Mouse (Mus musculus) heart, postnatal 4 days (tissue): Measurements from ENCODE around the gene Ccdc92b. TPM values are rescaled to one million over a fixed set of nuclear protein-coding genes. Genes with fewer than 3 reads are reported as not detected.
"Not testable (repeated sequence)": the region's sequence is repeated elsewhere in the genome, so short reads cannot be mapped to it uniquely, and the experiment has no call there.

Source experiments
- DNase-seq: peaks from one replicate; pipeline ENCODE4 v3.0.0; 2021
- total RNA-seq, 2 experiments: library from RNA; stranded (reverse); gene quantifications; 2 replicates each; pipeline ENCODE4 v1.2.3; 2021

Ccdc92b gene
- under 1 TPM; 0.60 to 0.72 TPM for total RNA-seq

- peak; percentile 91 for DNase-seq
Observed at GRCm38 (mm10) chr11:74619201-74619955, at the start of gene Ccdc92b. Ccdc92b (plus strand) TSS chr11:74619605.

GRCm38 (mm10) chr11:74569735-74570134 is 49.7 kb upstream of the Ccdc92b start:
- no peak for DNase-seq

GRCm38 (mm10) chr11:74572459-74573061 is 46.8 kb upstream of the Ccdc92b start:
- DNase-seq, result peak; percentile 18

- DNase-seq, result no peak
Observed at GRCm38 (mm10) chr11:74574768-74575434, 44.5 kb upstream of the Ccdc92b start.

GRCm38 (mm10) chr11:74575940-74576339 is 43.5 kb upstream of the Ccdc92b start:
- DNase-seq, result no peak

GRCm38 (mm10) chr11:74577068-74577467 is 42.3 kb upstream of the Ccdc92b start:
- no peak for DNase-seq

GRCm38 (mm10) chr11:74581333-74581732 is 38.1 kb upstream of the Ccdc92b start:
- not testable (repeated sequence) for DNase-seq

GRCm38 (mm10) chr11:74582464-74582863 is 36.9 kb upstream of the Ccdc92b start:
- DNase-seq, result no peak

GRCm38 (mm10) chr11:74583824-74584349 is 35.5 kb upstream of the Ccdc92b start:
- DNase-seq, result no peak

GRCm38 (mm10) chr11:74584946-74585723 is 34.3 kb upstream of the Ccdc92b start:
- DNase-seq, result peak; percentile 39

GRCm38 (mm10) chr11:74586401-74586800 is 33.0 kb upstream of the Ccdc92b start:
- no peak for DNase-seq

- DNase-seq, result no peak
Observed at GRCm38 (mm10) chr11:74589401-74590238, 29.8 kb upstream of the Ccdc92b start.

GRCm38 (mm10) chr11:74590239-74590596 is 29.2 kb upstream of the Ccdc92b start:
- no peak for DNase-seq

- no peak for DNase-seq
Observed at GRCm38 (mm10) chr11:74590691-74591090, 28.7 kb upstream of the Ccdc92b start.

GRCm38 (mm10) chr11:74592246-74592645 is 27.2 kb upstream of the Ccdc92b start:
- peak; percentile 39 for DNase-seq

GRCm38 (mm10) chr11:74597283-74597989 is 22.0 kb upstream of the Ccdc92b start:
- DNase-seq, result no peak

- DNase-seq, result no peak
Observed at GRCm38 (mm10) chr11:74597990-74598337, 21.4 kb upstream of the Ccdc92b start.

GRCm38 (mm10) chr11:74602286-74602685 is 17.1 kb upstream of the Ccdc92b start:
- no peak for DNase-seq

- no peak for DNase-seq
Observed at GRCm38 (mm10) chr11:74610068-74610467, 9.3 kb upstream of the Ccdc92b start.

- peak; percentile 26 for DNase-seq
Observed at GRCm38 (mm10) chr11:74610545-74611176, 8.7 kb upstream of the Ccdc92b start, which contains the start of gene Rap1gap2. Rap1gap2 (minus strand) TSS chr11:74610915.
